Mouse (Mus musculus): Measurements from ENCODE around the gene Crtac1.

- TF ChIP-seq CTCF (IDR thresholded peaks at IDR 0.05; ENCODE audit: low read depth) (no peak), EP300 (IDR thresholded peaks at IDR 0.05; ENCODE audit: low read depth) (no peak)
Observed at GRCm38 (mm10) chr19:42331446-42331845, 100.1 kb downstream of the Crtac1 start.
